Mouse (Mus musculus) liver, embryonic 14.5 days (tissue): ENCODE measurements around the gene Ergic1. TPM values are rescaled to one million over a fixed set of nuclear protein-coding genes. Genes with fewer than 3 reads are reported as not detected.

Source experiments
- ATAC-seq: fragments of 200-750 bp; cut with Nextera tagmentation; 2 replicates; pipeline ENCODE4 v1.8.0; 2017; ENCODE audit warnings: moderate number of reproducible peaks, mild to moderate bottlenecking, moderate library complexity; ENCODE audit not compliant: insufficient read depth
- DNase-seq, 3 experiments: peaks; one replicate each; pipeline ENCODE4 v3.0.0-alpha.2; 2012 to 2013; ENCODE audit warnings: low read depth in 3 of 3, low spot score in 3 of 3
- H3K27ac ChIP-seq: fragments of 300-500 bp; sonication (generic); 2 replicates; pipeline ENCODE4 v1.5.1; 2014; ENCODE audit warnings: moderate library complexity, mild to moderate bottlenecking, control low read depth, inconsistent platforms
- H3K27me3 ChIP-seq: fragments of 300-500 bp; sonication (generic); 2 replicates; pipeline ENCODE4 v1.6.1; 2014; ENCODE audit warnings: mild to moderate bottlenecking, low read length, moderate library complexity; ENCODE audit not compliant: control insufficient read depth, insufficient read depth
- H3K36me3 ChIP-seq: fragments of 300-500 bp; sonication (generic); replicated peaks from 2 replicates; pipeline ENCODE4 v1.6.1; 2014; ENCODE audit warnings: low read depth; ENCODE audit not compliant: control insufficient read depth, insufficient read depth
- H3K4me1 ChIP-seq, 2 experiments: fragments of 200-500 bp in 1 of 2; fragments of 300-500 bp in 1 of 2; sonication (generic) in 1 of 2; replicated peaks; 2 replicates each; pipeline ENCODE4 v1.6.1; 2012 to 2014; ENCODE audit warnings: antibody characterized with exemption in 1 of 2, inconsistent platforms in 1 of 2, low read length in 1 of 2; ENCODE audit not compliant: control insufficient read depth in 2 of 2, insufficient read depth in 2 of 2
- H3K4me2 ChIP-seq: fragments of 300-500 bp; sonication (generic); 2 replicates; pipeline ENCODE4 v1.6.1; 2014; ENCODE audit warnings: low read depth, mild to moderate bottlenecking, control low read depth, moderate library complexity
- H3K4me3 ChIP-seq, 2 experiments: fragments of 200-500 bp in 1 of 2; fragments of 300-500 bp in 1 of 2; sonication (generic) in 1 of 2; 2 replicates each; pipeline ENCODE4 v1.5.1; 2012 to 2014; ENCODE audit warnings: low read depth in 2 of 2, low read length in 2 of 2, mild to moderate bottlenecking in 2 of 2, control low read depth in 1 of 2, inconsistent platforms in 1 of 2, moderate library complexity in 1 of 2; ENCODE audit not compliant: insufficient read depth in 1 of 2
- H3K9ac ChIP-seq: fragments of 300-500 bp; sonication (generic); replicated peaks from 2 replicates; pipeline ENCODE4 v1.6.1; 2014; ENCODE audit warnings: mild to moderate bottlenecking, control low read depth, moderate library complexity
- H3K9me3 ChIP-seq: fragments of 300-500 bp; sonication (generic); 2 replicates; pipeline ENCODE4 v1.6.1; 2016; ENCODE audit warnings: low read length, mixed read lengths; ENCODE audit not compliant: control insufficient read depth
- CTCF ChIP-seq: IDR thresholded peaks from 2 replicates; pipeline ENCODE4 v1.5.1; 2016; ENCODE audit warnings: antibody characterized with exemption, low read depth, control low read depth
- EP300 ChIP-seq: IDR thresholded peaks from 2 replicates; pipeline ENCODE4 v1.6.1; 2016; ENCODE audit warnings: antibody characterized with exemption, low read depth
- WGBS: fragments of 180-500 bp; shearing (Covaris S2); extraction: QIAGEN DNeasy Blood & Tissue Kit; methylation state at CpG from one replicate; pipeline ENCODE4 v1.1.7; 2014; ENCODE audit not compliant: insufficient replicate concordance; 5-methylcytosine and 5-hydroxymethylcytosine counted together
- polyA plus RNA-seq, 2 experiments: library from polyadenylated mRNA; depleted of rRNA in 1 of 2; stranded (reverse) in 1 of 2; unstranded in 1 of 2; fragments of >200 nt; fragmentation: Nextera tagmentation in 1 of 2; extraction: Ambion mirVana in 1 of 2; gene quantifications; 2 replicates each; pipeline versions ENCODE4 v1.2.1 to v1.2.3; 2012 to 2014

Gene Ergic1
- polyA plus RNA-seq, 2 experiments, result 26.0 to 33.4 TPM

- Histone ChIP-seq H3K9ac (peak overlapping the region; percentile 94), H3K27me3 (no peaks in the 10 kb centered on the region), H3K4me2 (peak overlapping the region; percentile 86), H3K36me3 (no peaks in the 10 kb centered on the region; the same call in 1 of the 2 replicates), H3K9me3 (no peaks in the 10 kb centered on the region), H3K27ac (peak overlapping the region; percentile 90), H3K4me1 (peaks cover 14 to 19% of the 10 kb centered on the region in 2 experiments), H3K4me3 (peak overlapping the region; percentile 75 to 89)
- DNase-seq (peak; percentile 79 to 86 (median 80)), ATAC-seq (peak; percentile 88)
- TF ChIP-seq CTCF, result no peak
- TF ChIP-seq EP300, result no peak
- 0% methylated on average over 30 of the region's 30 CpGs for WGBS
Measured at GRCm38 (mm10) chr17:26676252-26676615, 114.9 kb downstream of the Ergic1 start.

- no peaks in the 10 kb centered on the region; the same call in 1 of the 2 replicates for H3K36me3 ChIP-seq
- ATAC-seq (peak; percentile 90), DNase-seq (peak; percentile 45 to 56 (median 47))
- H3K27me3 ChIP-seq, result no peaks in the 10 kb centered on the region
- no peak; the same call in none of the 2 replicates for TF ChIP-seq CTCF
- peak overlapping the region; percentile 94 for H3K9ac ChIP-seq
- peak overlapping the region; percentile 90 for H3K27ac ChIP-seq
- WGBS, result under 1% methylated on average over 26 of the region's 26 CpGs
- H3K4me2 ChIP-seq, result peak overlapping the region; percentile 86
- peaks cover 14 to 19% of the 10 kb centered on the region in 2 experiments for H3K4me1 ChIP-seq
- H3K4me3 ChIP-seq, result peak overlapping the region; percentile 75 to 89
- H3K9me3 ChIP-seq, result no peaks in the 10 kb centered on the region
Measured at GRCm38 (mm10) chr17:26676616-26677376, 115.5 kb downstream of the Ergic1 start.

- Histone ChIP-seq H3K4me3 (peak overlapping the region in 1 of 2 experiments; percentile 89; a peak in 2 of 4 replicates), H3K9me3 (no peaks in the 10 kb centered on the region), H3K27ac (peak overlapping the region; percentile 12), H3K4me1 (peaks cover 14 to 19% of the 10 kb centered on the region in 2 experiments), H3K4me2 (peak overlapping the region; percentile 86), H3K9ac (peak overlapping the region; percentile 94), H3K36me3 (no peaks in the 10 kb centered on the region; the same call in 1 of the 2 replicates), H3K27me3 (no peaks in the 10 kb centered on the region)
- WGBS, result 38% methylated on average over 7 of the region's 7 CpGs
- DNase-seq (peak; percentile 41 to 56 (median 48)), ATAC-seq (0 out of 2 replicates have a peak, but pooled peaks have one; percentile 5)
- TF ChIP-seq EP300 (peak; percentile 57), CTCF (no peak)
Measured at GRCm38 (mm10) chr17:26677711-26678637, 116.7 kb downstream of the Ergic1 start.

GRCm38 (mm10) chr17:26681276-26681675 lies 120.0 kb downstream of the Ergic1 start:
- Histone ChIP-seq H3K9me3 (no peaks in the 10 kb centered on the region), H3K27ac (no peak overlapping the region), H3K27me3 (no peaks in the 10 kb centered on the region), H3K36me3 (peaks cover 4% of the 10 kb centered on the region), H3K4me3 (no peak overlapping the region), H3K4me2 (no peak overlapping the region), H3K9ac (no peak overlapping the region), H3K4me1 (peaks cover 11 to 16% of the 10 kb centered on the region in 2 experiments)
- no peak for DNase-seq
- ATAC-seq, result no peak
- 86% methylated on average over 6 of the region's 6 CpGs for WGBS
- TF ChIP-seq CTCF (peak; percentile 38), EP300 (no peak)
